Mouse (Mus musculus) liver, postnatal 0 days (tissue): ENCODE results near the gene Gm17728.

ENCODE experiments used
- CTCF ChIP-seq: sonication (generic); IDR thresholded peaks from 2 replicates; pipeline ENCODE4 v1.5.1; 2016; ENCODE audit warnings: antibody characterized with exemption, low read depth
- EP300 ChIP-seq: IDR thresholded peaks from 2 replicates; pipeline ENCODE4 v1.6.1; 2016; ENCODE audit warnings: antibody characterized with exemption, low read depth, mild to moderate bottlenecking

DNA sequence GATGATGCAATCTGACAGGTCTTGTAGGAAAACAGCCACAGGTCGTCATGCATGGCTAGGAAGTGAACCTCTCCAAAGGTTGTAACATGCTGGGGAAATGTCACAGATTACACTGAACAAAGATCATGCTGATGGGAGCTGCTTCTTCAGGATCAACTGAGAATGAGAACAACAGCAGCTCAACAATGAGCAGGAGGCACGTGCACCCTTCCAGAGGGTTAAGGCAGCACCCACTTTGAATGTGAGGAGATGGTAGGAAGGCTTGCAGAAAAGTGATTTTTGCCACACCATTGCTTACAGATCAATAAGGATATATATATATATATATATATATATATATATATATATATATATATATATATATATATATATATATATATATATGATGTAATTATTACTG, 2.8 kb upstream of the Gm17728 start:
- TF ChIP-seq CTCF (no peak), EP300 (no peak)
